Mouse (Mus musculus) kidney, postnatal 10 days (tissue): ENCODE measurements at regions not wholly inside any gene's neighbourhood (a gene's known extent, or its start where the extent isn't known, plus 50 kb on each side); places are given as distances from the start of the nearest gene placed in this dataset.
A peak's percentile ranks its signal among the peaks of the same experiment; 100 is the strongest.
"Not testable (repeated sequence)": the region's sequence is repeated elsewhere in the genome, so short reads cannot be mapped to it uniquely, and the experiment has no call there.

Experiments used
- DNase-seq: peaks from one replicate; pipeline ENCODE4 v3.0.0; 2021; ENCODE audit warnings: mixed read lengths

DNA sequence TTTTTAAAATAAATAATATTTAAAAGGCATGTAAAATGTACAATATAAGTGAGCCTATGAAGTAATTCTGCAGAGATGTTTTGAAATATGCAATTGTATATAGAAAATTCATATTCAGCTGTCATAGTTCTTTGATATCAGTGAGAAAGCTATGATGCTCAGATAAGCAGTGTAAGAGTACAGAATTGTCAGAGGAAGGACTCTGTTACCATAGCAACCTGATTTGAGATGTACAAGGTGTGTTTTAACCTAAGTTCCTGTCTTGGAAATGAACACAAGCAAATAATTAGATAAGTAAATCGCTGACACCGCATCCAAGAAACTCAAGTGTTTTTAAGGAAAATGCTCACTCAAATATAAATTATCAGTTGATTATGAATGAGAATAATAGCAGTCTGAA lies 271.8 kb downstream of the Gabrg2 start:
- DNase-seq: no peak

- no peak for DNase-seq
Observed at GRCm38 (mm10) chr11:41716616-41717015, 284.0 kb downstream of the Gabrg2 start.

DNA sequence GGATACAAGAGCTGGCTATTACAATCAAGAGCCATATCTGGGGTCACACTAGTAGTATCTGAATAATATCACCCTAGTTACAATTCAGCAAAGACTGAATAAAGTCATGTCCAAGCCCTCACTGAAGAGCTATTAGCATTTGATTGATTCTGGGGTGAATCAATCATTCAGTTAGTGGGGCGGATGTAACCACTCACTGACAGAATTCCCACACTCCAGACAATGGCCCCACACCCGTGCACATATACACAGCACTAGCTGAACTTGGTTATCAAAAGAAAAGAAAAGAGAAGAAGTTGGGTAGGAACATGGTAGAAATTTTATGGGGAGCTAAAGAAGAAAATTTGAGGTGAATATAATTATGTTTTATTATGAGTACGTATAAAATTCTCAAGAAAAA lies 310.0 kb downstream of the Gabrg2 start:
- no peak for DNase-seq

GRCm38 (mm10) chr11:41682991-41683390 lies 317.7 kb downstream of the Gabrg2 start:
- no peak for DNase-seq

DNA sequence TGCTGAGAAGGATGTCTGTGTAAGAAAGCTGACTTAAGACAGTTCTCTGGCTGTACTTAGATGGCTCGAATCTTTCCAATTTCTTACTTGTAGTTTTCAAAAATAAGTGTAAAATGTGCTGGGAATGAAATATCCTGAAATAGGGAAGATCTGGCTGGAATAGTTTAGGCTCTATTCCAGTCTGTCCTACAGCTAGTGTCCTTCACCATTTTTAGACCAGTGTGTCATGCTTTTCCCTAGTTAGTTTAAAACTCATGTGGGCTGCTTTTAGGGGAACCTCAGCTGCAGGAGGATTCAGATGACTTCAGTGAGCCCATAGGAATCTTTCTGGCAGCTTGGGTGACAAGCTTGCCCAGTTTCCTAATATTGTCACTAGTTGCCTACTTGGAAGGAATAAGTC lies 348.1 kb downstream of the Gabrg2 start:
- no peak for DNase-seq

- no peak for DNase-seq
Observed at GRCm38 (mm10) chr11:41645502-41645891, 355.2 kb downstream of the Gabrg2 start.

DNA sequence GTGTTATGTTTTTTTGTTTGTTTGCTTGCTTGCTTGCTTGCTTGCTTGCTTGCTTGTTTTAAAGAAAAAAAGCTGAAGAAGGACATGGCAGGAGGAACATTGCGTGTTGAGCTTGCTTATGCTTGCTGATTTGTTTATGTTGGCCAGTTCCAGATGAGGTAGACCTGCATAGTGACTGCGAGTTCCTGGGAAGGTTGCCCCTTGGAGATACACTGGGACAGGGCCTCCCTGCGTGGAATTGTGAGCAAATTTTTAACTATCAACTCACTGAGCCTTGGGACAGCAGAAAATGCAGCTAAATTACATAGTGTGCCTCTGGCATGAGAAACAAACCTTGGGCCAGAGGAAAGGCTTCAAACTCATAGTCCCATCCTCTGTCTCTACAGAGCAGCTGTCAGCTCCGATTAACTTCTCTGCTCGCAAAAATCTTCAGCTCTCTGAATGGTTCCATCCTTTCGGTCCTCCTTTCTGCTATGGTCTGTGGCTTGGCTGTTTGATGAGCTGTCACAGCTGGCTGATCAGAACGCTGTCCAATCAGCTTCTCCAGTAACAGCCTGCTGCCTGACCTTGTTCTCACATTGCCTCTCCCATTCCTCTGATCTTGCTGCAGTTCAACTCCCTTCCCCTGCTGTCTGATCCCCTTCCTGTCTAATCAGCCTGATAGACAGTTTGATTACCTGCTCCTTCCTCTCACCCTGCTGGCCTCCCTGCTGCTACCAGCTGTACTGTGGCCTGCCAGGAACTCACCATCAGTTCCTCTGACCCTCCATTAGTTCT lies 355.7 kb downstream of the Gabrg2 start:
- DNase-seq: peak; percentile 34

DNA sequence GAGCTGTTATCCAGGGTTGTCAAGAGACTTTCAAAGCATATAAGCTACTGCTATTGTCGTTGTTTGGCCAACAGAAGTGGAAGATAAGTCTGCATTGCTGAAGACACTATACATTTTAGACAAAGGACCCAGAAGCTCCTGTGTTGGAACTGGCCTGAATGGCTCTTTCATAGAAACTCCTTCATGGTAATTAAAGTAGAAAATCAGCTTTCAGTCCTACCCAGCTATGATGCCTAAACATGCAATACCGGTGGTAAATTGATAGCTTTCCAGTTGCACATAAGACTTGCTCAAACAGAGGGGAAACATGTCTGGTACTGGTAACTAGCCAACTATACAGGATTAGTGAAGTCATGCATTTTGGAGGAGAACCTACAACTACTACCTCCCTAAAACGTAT lies 356.6 kb downstream of the Gabrg2 start:
- DNase-seq: no peak

DNA sequence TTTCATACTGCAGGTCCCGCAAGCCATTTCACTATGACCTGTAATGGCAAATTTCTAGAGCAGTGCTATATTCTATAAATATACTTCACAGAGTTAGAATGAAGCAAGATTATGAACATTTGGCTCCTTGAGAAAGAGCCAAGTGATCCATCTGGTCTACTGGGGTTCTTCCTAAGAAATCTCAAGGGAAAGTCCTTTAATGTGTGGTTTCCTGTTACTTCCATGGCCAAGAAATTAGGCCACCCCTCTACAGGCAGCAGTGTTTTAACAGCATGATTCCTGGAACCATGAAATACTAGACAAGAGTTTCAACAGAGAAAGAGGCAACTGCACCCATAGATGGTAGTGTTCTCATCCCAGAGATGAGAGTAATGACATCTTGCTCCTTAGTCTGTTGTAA lies 401.7 kb downstream of the Gabrg2 start:
- peak; percentile 6 for DNase-seq

DNA sequence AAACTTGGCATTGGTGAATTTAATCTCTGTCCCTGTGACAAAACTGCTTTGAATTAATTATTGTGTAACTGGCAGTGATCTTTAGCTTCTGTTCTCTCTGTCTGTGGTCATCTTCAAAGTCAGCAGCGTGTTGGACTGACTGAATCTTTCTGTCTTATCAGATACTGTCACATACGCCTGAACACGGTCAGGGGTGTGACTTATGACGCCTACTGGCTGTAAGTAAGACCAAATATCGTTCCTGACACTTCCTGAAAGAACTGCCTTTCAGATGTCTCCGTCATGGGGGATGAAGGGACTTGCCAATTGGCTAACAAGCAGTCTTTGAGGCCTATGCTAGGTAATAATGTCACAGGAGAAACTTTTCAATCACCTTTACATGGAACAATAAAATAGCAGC lies 402.2 kb downstream of the Gabrg2 start:
- no peak for DNase-seq

DNA sequence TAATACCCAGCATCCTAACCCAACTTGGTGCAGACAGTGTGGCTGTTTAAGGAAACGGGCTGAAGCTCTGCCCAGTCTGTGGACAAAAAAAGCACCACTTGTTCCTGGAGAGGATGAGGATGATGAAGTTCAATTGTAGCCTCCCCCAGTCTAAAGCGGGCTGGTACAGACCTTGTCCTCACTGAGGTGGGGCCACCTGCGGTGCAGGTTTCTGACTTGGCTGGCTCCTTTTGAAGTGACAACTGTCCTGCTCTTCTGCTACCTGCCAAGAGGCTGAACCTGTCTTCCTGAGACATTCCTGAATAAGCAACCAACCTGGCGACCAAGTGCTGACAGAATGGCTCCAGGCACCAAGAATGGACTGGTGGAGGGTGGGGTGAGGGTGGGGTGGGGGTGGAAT lies 409.2 kb downstream of the Gabrg2 start:
- DNase-seq: not testable (repeated sequence)
